Mouse (Mus musculus) CH12.LX (cell line): ENCODE measurements at regions not wholly inside any gene's neighbourhood (a gene's known extent, or its start where the extent isn't known, plus 50 kb on each side); places are given as distances from the start of the nearest gene placed in this dataset.

Source experiments
- DNase-seq: peaks from one replicate; pipeline ENCODE4 v3.0.0-alpha.2; 2013; ENCODE audit errors: extremely low read depth
- H3K27ac ChIP-seq: 2 replicates; pipeline ENCODE4 v1.5.1; 2012; ENCODE audit warnings: low read depth, mild to moderate bottlenecking, control low read depth, moderate library complexity; ENCODE audit not compliant: insufficient read depth
- H3K27me3 ChIP-seq: replicated peaks from 2 replicates; pipeline ENCODE3; 2012; ENCODE audit warnings: inconsistent platforms
- H3K36me3 ChIP-seq, 2 experiments: replicated peaks in 1 of 2; 2 replicates each; pipeline versions ENCODE3 to v1.6.1; 2012; ENCODE audit warnings: inconsistent platforms in 1 of 2, low read length in 1 of 2, mild to moderate bottlenecking in 1 of 2, mixed read lengths in 1 of 2, moderate library complexity in 1 of 2; ENCODE audit not compliant: control insufficient read depth in 1 of 2, insufficient read depth in 1 of 2
- H3K4me1 ChIP-seq, 2 experiments: 2 replicates each; pipeline ENCODE4 v1.6.1; 2012; ENCODE audit warnings: inconsistent platforms in 1 of 2, moderate library complexity in 1 of 2; ENCODE audit not compliant: insufficient read depth in 2 of 2, control insufficient read depth in 1 of 2
- H3K4me2 ChIP-seq: 2 replicates; pipeline ENCODE4 v1.6.1; 2012; ENCODE audit warnings: low read depth, mild to moderate bottlenecking, control low read depth; ENCODE audit not compliant: poor library complexity, insufficient read depth, severe bottlenecking
- H3K4me3 ChIP-seq, 3 experiments: fragments of 150-350 bp in 1 of 3; sonication (generic) in 1 of 3; replicated peaks in 1 of 3; 2 replicates each; pipeline versions ENCODE3 to v1.5.1; 2011 to 2012; ENCODE audit warnings: low read depth in 2 of 3, low read length in 2 of 3, mild to moderate bottlenecking in 2 of 3, moderate library complexity in 2 of 3, control low read depth in 1 of 3, improper control_type of control experiment in 1 of 3, inconsistent platforms in 1 of 3, mixed read lengths in 1 of 3; ENCODE audit not compliant: poor library complexity in 1 of 3
- H3K79me2 ChIP-seq: replicated peaks from 2 replicates; pipeline ENCODE4 v1.6.1; 2012; ENCODE audit warnings: mild to moderate bottlenecking, moderate library complexity; ENCODE audit not compliant: control insufficient read depth, poor library complexity, insufficient read depth, severe bottlenecking; ENCODE audit errors: extremely low read depth
- H3K9ac ChIP-seq: 2 replicates; pipeline ENCODE4 v1.6.1; 2012; ENCODE audit warnings: low read depth, mild to moderate bottlenecking, control low read depth, moderate library complexity; ENCODE audit not compliant: insufficient read depth
- H3K9me3 ChIP-seq: replicated peaks from 2 replicates; pipeline ENCODE3; 2012; ENCODE audit warnings: low read length, inconsistent platforms, mixed read lengths
- CHD1 ChIP-seq: IDR thresholded peaks from 2 replicates; pipeline ENCODE4 v1.6.1; 2012; ENCODE audit warnings: low read depth, low read length, improper control_type of control experiment, inconsistent platforms
- CHD2 ChIP-seq: IDR thresholded peaks from 2 replicates; pipeline ENCODE4 v1.6.1; 2011; ENCODE audit warnings: low read length, improper control_type of control experiment
- CTCF ChIP-seq, 2 experiments: IDR thresholded peaks in 1 of 2; conservative IDR thresholded peaks in 1 of 2; 2 replicates each; pipeline ENCODE4 v1.5.1; 2011 to 2012; ENCODE audit warnings: low read depth in 2 of 2, low read length in 2 of 2, improper control_type of control experiment in 1 of 2, inconsistent platforms in 1 of 2, mild to moderate bottlenecking in 1 of 2, moderate library complexity in 1 of 2
- E2F4 ChIP-seq: IDR thresholded peaks from 2 replicates; pipeline ENCODE4 v1.6.1; 2011; ENCODE audit warnings: low read depth, low read length, improper control_type of control experiment; ENCODE audit not compliant: insufficient replicate concordance
- EP300 ChIP-seq: IDR thresholded peaks from 2 replicates; pipeline ENCODE4 v1.6.1; 2011; ENCODE audit warnings: low read length, improper control_type of control experiment
- GABPA ChIP-seq: IDR thresholded peaks from 2 replicates; pipeline ENCODE4 v1.6.1; 2012; ENCODE audit warnings: low read depth, low read length, improper control_type of control experiment, inconsistent platforms; ENCODE audit not compliant: insufficient replicate concordance
- JUND ChIP-seq: conservative IDR thresholded peaks from 2 replicates; pipeline ENCODE4 v1.6.1; 2011; ENCODE audit warnings: low read depth, low read length, improper control_type of control experiment
- MAX ChIP-seq: IDR thresholded peaks from 2 replicates; pipeline ENCODE4 v1.6.1; 2011; ENCODE audit warnings: low read length, improper control_type of control experiment
- MAZ ChIP-seq: IDR thresholded peaks from 2 replicates; pipeline ENCODE4 v1.6.1; 2012; ENCODE audit warnings: low read depth, mild to moderate bottlenecking, inconsistent platforms, low read length, improper control_type of control experiment, moderate library complexity
- MXI1 ChIP-seq: IDR thresholded peaks from 2 replicates; pipeline ENCODE4 v1.6.1; 2011; ENCODE audit warnings: mild to moderate bottlenecking, low read depth, low read length, improper control_type of control experiment
- MYC ChIP-seq: IDR thresholded peaks from 2 replicates; pipeline ENCODE4 v1.6.1; 2011; ENCODE audit warnings: low read depth, mild to moderate bottlenecking, improper control_type of control experiment, low read length
- NELFE ChIP-seq: IDR thresholded peaks from 2 replicates; pipeline ENCODE4 v1.6.1; 2011; ENCODE audit warnings: low read depth, low read length, improper control_type of control experiment
- PAX5 ChIP-seq: IDR thresholded peaks from 2 replicates; pipeline ENCODE4 v1.6.1; 2012; ENCODE audit warnings: low read length, inconsistent platforms, mixed read lengths
- POLR2AphosphoS2 ChIP-seq: IDR thresholded peaks from 2 replicates; pipeline ENCODE4 v1.6.1; 2011; ENCODE audit warnings: low read depth, low read length, improper control_type of control experiment
- RAD21 ChIP-seq: IDR thresholded peaks from 2 replicates; pipeline ENCODE4 v1.6.1; 2011; ENCODE audit warnings: low read depth, mild to moderate bottlenecking, low read length, improper control_type of control experiment, moderate library complexity
- RCOR1 ChIP-seq: conservative IDR thresholded peaks from 2 replicates; pipeline ENCODE4 v1.6.1; 2012; ENCODE audit warnings: low read depth, mild to moderate bottlenecking, inconsistent platforms, low read length, improper control_type of control experiment
- SIN3A ChIP-seq: IDR thresholded peaks from 2 replicates; pipeline ENCODE4 v1.6.1; 2012; ENCODE audit warnings: low read length, improper control_type of control experiment, inconsistent platforms
- SMC3 ChIP-seq: IDR thresholded peaks from 2 replicates; pipeline ENCODE4 v1.6.1; 2011; ENCODE audit warnings: low read depth, low read length, improper control_type of control experiment
- TBP ChIP-seq: conservative IDR thresholded peaks from 2 replicates; pipeline ENCODE4 v1.6.1; 2011; ENCODE audit warnings: low read depth, low read length, improper control_type of control experiment
- USF1 ChIP-seq: IDR thresholded peaks from 2 replicates; pipeline ENCODE4 v1.6.1; 2014; ENCODE audit warnings: low read depth, mild to moderate bottlenecking, inconsistent platforms, low read length, improper control_type of control experiment
- ZC3H11A ChIP-seq: IDR thresholded peaks from 2 replicates; pipeline ENCODE4 v1.6.1; 2012; ENCODE audit warnings: low read depth, mild to moderate bottlenecking, inconsistent platforms, low read length, improper control_type of control experiment
- dilution Hi-C: fragments of 300-500 bp; cut with MboI; formaldehyde crosslinking; loops from 2 replicates; pipeline ENCODE4 v1.14.3; 2020; ENCODE audit warnings: low sequenced_read_pairs; ENCODE audit not compliant: extremely low pct_unique_long_range_greater_than_20kb, extremely low pct_ligation_motif_present
- in situ Hi-C: fragments of 300-500 bp; cut with MboI; formaldehyde crosslinking; loops from 3 replicates; pipeline ENCODE4 v1.14.3; 2019; ENCODE audit warnings: low sequenced_read_pairs, low pct_ligation_motif_present, low pct_unique_long_range_greater_than_20kb, mixed read lengths

DNA sequence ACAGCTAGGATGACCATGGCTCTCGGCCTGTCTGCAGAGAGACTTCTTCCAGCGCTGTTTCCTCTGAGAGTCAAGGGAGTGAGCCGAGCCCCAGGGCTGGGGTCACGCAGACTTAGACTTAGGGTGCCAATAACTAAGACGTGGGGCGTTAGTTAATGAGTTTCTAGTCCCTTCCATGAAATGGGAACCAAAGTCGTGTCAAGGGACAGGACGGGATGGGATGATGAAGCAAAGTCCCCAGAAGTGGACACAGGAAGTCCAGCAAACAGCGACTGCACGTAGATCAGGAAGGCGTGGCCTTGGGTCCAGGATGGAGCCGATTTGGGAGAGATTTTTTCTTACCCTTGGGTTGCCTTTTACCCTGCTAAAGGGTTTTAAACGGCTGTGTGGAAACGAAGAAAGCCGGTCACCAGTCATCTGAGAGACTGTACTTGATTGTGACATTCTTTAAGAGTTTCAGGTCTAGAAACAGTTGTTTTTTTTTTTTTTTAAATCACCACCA, 112.5 kb upstream of the Egln3 start:
- in situ Hi-C loops: loop anchor here (25.0 kb wide), 2 partner anchors 104 to 171 kb away; partner anchors contain the start of gene Egln3
- H3K36me3 ChIP-seq: no peaks in the 10 kb centered on the region
- no peak for TF ChIP-seq JUND
- TF ChIP-seq MYC: no peak
- TF ChIP-seq E2F4: no peak
- TF ChIP-seq GABPA: no peak
- no peak for TF ChIP-seq USF1
- no peak for TF ChIP-seq SMC3
- no peak for TF ChIP-seq RAD21
- TF ChIP-seq NELFE: no peak
- TF ChIP-seq ZC3H11A: no peak
- no peak for TF ChIP-seq SIN3A
- TF ChIP-seq POLR2AphosphoS2: no peak
- no peak for TF ChIP-seq EP300
- no peak for TF ChIP-seq TBP
- TF ChIP-seq CHD1: no peak
- no peak for TF ChIP-seq MXI1
- TF ChIP-seq PAX5: no peak
- no peak for TF ChIP-seq CTCF (conservative IDR thresholded peaks at IDR 0.05 in 1 of 2, IDR thresholded peaks at IDR 0.05 in 1 of 2; ENCODE audit: low read depth in 2 of 2, low read length in 2 of 2)
- TF ChIP-seq, all 38 proteins: peak for 0
- H3K4me1 ChIP-seq: peaks cover 16 to 58% of the 10 kb centered on the region in 2 experiments
- dilution Hi-C loops: no loop called here
- H3K4me3 ChIP-seq: peak overlapping the region in 1 of 3 experiments; percentile 32
- no peak overlapping the region for H3K4me2 ChIP-seq
- H3K9ac ChIP-seq: no peak overlapping the region
- H3K27ac ChIP-seq: no peak overlapping the region
- no peaks in the 10 kb centered on the region for H3K79me2 ChIP-seq
- H3K27me3 ChIP-seq: no peaks in the 10 kb centered on the region
- peaks cover 11% of the 10 kb centered on the region for H3K9me3 ChIP-seq
- no peak for DNase-seq

DNA sequence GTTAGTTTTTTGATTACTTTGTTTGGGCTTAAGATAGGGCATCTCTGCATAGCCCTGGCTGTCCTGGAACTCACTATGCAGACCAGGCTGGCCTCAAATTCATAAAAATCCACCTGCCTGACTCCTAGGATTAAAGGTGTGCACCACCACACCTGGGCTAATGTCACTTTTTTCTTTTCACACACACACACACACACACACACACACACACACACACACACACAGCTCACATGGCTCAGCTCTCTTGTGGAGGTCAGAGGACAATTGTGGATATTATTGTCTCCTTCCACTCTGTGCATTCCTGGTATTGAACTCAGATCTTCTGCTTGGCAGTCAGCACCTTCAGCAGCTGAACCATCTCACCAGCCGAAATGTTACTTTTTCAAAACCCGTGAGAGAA, 110.5 kb upstream of the Egln3 start:
- no peaks in the 10 kb centered on the region for H3K79me2 ChIP-seq
- H3K4me2 ChIP-seq: no peak overlapping the region
- H3K36me3 ChIP-seq: no peaks in the 10 kb centered on the region
- H3K4me3 ChIP-seq: no peak overlapping the region
- peaks cover 22 to 78% of the 10 kb centered on the region in 2 experiments for H3K4me1 ChIP-seq
- dilution Hi-C loops (no loop called here), in situ Hi-C loops (loop anchor here (25.0 kb wide), 2 partner anchors 102 to 173 kb away; partner anchors contain the start of gene Egln3)
- DNase-seq: no peak
- no peak overlapping the region for H3K27ac ChIP-seq
- H3K9ac ChIP-seq: no peak overlapping the region
- H3K9me3 ChIP-seq: no peaks in the 10 kb centered on the region
- TF ChIP-seq NELFE (no peak), MAX (no peak), MAZ (no peak), SIN3A (no peak), RCOR1 (no peak), CHD2 (no peak), GABPA (no peak)
- no peaks in the 10 kb centered on the region for H3K27me3 ChIP-seq
